Mouse (Mus musculus) embryonic facial prominence, embryonic 11.5 days (tissue): ENCODE results near the gene Ccr10. TPM values are rescaled to one million over a fixed set of nuclear protein-coding genes. Genes with fewer than 3 reads are reported as not detected.
A peak's percentile ranks its signal among the peaks of the same experiment; 100 is the strongest.

Experiments
- ATAC-seq: fragments of 200-750 bp; cut with Nextera tagmentation; replicated peaks from 2 replicates; pipeline ENCODE4 v1.8.0; 2017; ENCODE audit warnings: low read depth; ENCODE audit not compliant: insufficient number of reproducible peaks, low FRiP score, low TSS enrichment
- DNase-seq: peaks from one replicate; pipeline ENCODE4 v3.0.0-alpha.2; 2015; ENCODE audit warnings: low spot score
- H3K27ac ChIP-seq: fragments of 300-500 bp; sonication (generic); replicated peaks from 2 replicates; pipeline ENCODE4 v1.5.1; 2014; ENCODE audit warnings: mild to moderate bottlenecking, low read depth, low read length, control low read depth
- H3K27me3 ChIP-seq: fragments of 300-500 bp; sonication (generic); 2 replicates; pipeline ENCODE4 v1.6.1; 2014; ENCODE audit warnings: mild to moderate bottlenecking, low read length, moderate library complexity, mixed read lengths; ENCODE audit not compliant: control insufficient read depth, insufficient read depth
- H3K36me3 ChIP-seq: fragments of 300-500 bp; sonication (generic); replicated peaks from 2 replicates; pipeline ENCODE4 v1.6.1; 2014; ENCODE audit warnings: low read depth, mild to moderate bottlenecking, low read length, moderate library complexity, mixed read lengths; ENCODE audit not compliant: control insufficient read depth, insufficient read depth
- H3K4me1 ChIP-seq: fragments of 300-500 bp; sonication (generic); 2 replicates; pipeline ENCODE4 v1.6.1; 2014; ENCODE audit warnings: low read length, mixed read lengths; ENCODE audit not compliant: control insufficient read depth, insufficient read depth
- H3K4me2 ChIP-seq: fragments of 300-500 bp; sonication (generic); 2 replicates; pipeline ENCODE4 v1.6.1; 2014; ENCODE audit warnings: low read depth, mild to moderate bottlenecking, control low read depth, low read length, moderate library complexity
- H3K4me3 ChIP-seq: fragments of 300-500 bp; sonication (generic); 2 replicates; pipeline ENCODE4 v1.5.1; 2014; ENCODE audit warnings: low read depth, low read length, control low read depth
- H3K9ac ChIP-seq: fragments of 300-500 bp; sonication (generic); replicated peaks from 2 replicates; pipeline ENCODE4 v1.6.1; 2014; ENCODE audit warnings: mild to moderate bottlenecking, control low read depth, low read length
- H3K9me3 ChIP-seq: fragments of 300-500 bp; sonication (generic); replicated peaks from 2 replicates; pipeline ENCODE4 v1.6.1; 2016; ENCODE audit warnings: mild to moderate bottlenecking, low read length, inconsistent platforms, mixed read lengths; ENCODE audit not compliant: control insufficient read depth
- WGBS: fragments of 180-500 bp; shearing (Covaris S2); extraction: QIAGEN DNeasy Blood & Tissue Kit; methylation state at CpG from one replicate; pipeline ENCODE4 v1.1.7; 2014; 5-methylcytosine and 5-hydroxymethylcytosine counted together
- polyA plus RNA-seq: library from polyadenylated mRNA; unstranded; fragments of >200 nt; fragmentation: Nextera tagmentation; extraction: Ambion mirVana; gene quantifications from 2 replicates; pipeline ENCODE4 v1.2.1, GENCODE M21; 2014

Ccr10 gene
- polyA plus RNA-seq, 1 experiment from 2014 or later: 0.20 TPM

GRCm38 (mm10) chr11:101167963-101168300, 7.3 kb downstream of the Ccr10 start:
- ATAC-seq: no peak
- peaks cover 73% of the 10 kb centered on the region for H3K27me3 ChIP-seq
- no peak for DNase-seq
- H3K9ac ChIP-seq: no peak overlapping the region
- H3K4me3 ChIP-seq: no peak overlapping the region
- H3K36me3 ChIP-seq: no peaks in the 10 kb centered on the region
- no peaks in the 10 kb centered on the region for H3K9me3 ChIP-seq
- 47% methylated on average over 8 of the region's 8 CpGs for WGBS
- no peak overlapping the region for H3K4me2 ChIP-seq
- no peak overlapping the region for H3K27ac ChIP-seq
- H3K4me1 ChIP-seq: peaks cover 23% of the 10 kb centered on the region

- Histone ChIP-seq H3K36me3 (no peaks in the 10 kb centered on the region), H3K4me3 (no peak overlapping the region), H3K4me2 (no peak overlapping the region), H3K27ac (no peak overlapping the region), H3K27me3 (peaks cover 78% of the 10 kb centered on the region), H3K4me1 (peaks cover 22% of the 10 kb centered on the region), H3K9me3 (no peaks in the 10 kb centered on the region), H3K9ac (no peak overlapping the region)
- WGBS: 44% methylated on average over 19 of the region's 19 CpGs
- ATAC-seq: no peak
- no peak for DNase-seq
These were observed 7.9 kb downstream of the Ccr10 start for GRCm38 (mm10) chr11:101167211-101167962.

- no peak for ATAC-seq
- no peaks in the 10 kb centered on the region for H3K9me3 ChIP-seq
- 42% methylated on average over 14 of the region's 14 CpGs for WGBS
- H3K36me3 ChIP-seq: no peaks in the 10 kb centered on the region
- no peak overlapping the region for H3K27ac ChIP-seq
- no peak for DNase-seq
- no peak overlapping the region for H3K9ac ChIP-seq
- H3K4me1 ChIP-seq: peaks cover 19% of the 10 kb centered on the region
- H3K4me2 ChIP-seq: no peak overlapping the region
- H3K27me3 ChIP-seq: peaks cover 81% of the 10 kb centered on the region
- no peak overlapping the region for H3K4me3 ChIP-seq
These were observed 8.9 kb downstream of the Ccr10 start for GRCm38 (mm10) chr11:101166357-101166756.

GRCm38 (mm10) chr11:101164677-101165580, 10.3 kb downstream of the Ccr10 start:
- DNase-seq (peak; percentile 57), ATAC-seq (no peak)
- WGBS: 8% methylated on average over 35 of the region's 35 CpGs
- H3K4me3 ChIP-seq: 0 out of 2 replicates have a peak overlapping the region, but pooled peaks have one; percentile 29
- peaks cover 11% of the 10 kb centered on the region for H3K4me1 ChIP-seq
- no peak overlapping the region for H3K4me2 ChIP-seq
- H3K27ac ChIP-seq: no peak overlapping the region
- peaks cover 74% of the 10 kb centered on the region for H3K27me3 ChIP-seq
- H3K9ac ChIP-seq: no peak overlapping the region
- no peaks in the 10 kb centered on the region for H3K36me3 ChIP-seq
- H3K9me3 ChIP-seq: no peaks in the 10 kb centered on the region

- Histone ChIP-seq H3K9ac (peak overlapping the region; percentile 52), H3K4me2 (peak overlapping the region; percentile 69), H3K9me3 (no peaks in the 10 kb centered on the region), H3K36me3 (no peaks in the 10 kb centered on the region), H3K27ac (no peak overlapping the region), H3K4me1 (peaks cover 9% of the 10 kb centered on the region; the same call in 1 of the 2 replicates), H3K4me3 (peak overlapping the region; percentile 29), H3K27me3 (peaks cover 68% of the 10 kb centered on the region)
- ATAC-seq: no peak
- under 1% methylated on average over 20 of the region's 21 CpGs for WGBS
- DNase-seq: no peak
These were observed 10.9 kb downstream of the Ccr10 start for GRCm38 (mm10) chr11:101164351-101164665.

- DNase-seq: no peak
- H3K27ac ChIP-seq: no peak overlapping the region
These were observed 11.5 kb downstream of the Ccr10 start for GRCm38 (mm10) chr11:101163476-101164350.

GRCm38 (mm10) chr11:101162772-101163171, 12.5 kb downstream of the Ccr10 start:
- Histone ChIP-seq H3K4me3 (no peak overlapping the region), H3K9ac (no peak overlapping the region), H3K4me1 (peaks cover 9% of the 10 kb centered on the region; the same call in 1 of the 2 replicates), H3K4me2 (no peak overlapping the region), H3K27me3 (peaks cover 52% of the 10 kb centered on the region), H3K36me3 (no peaks in the 10 kb centered on the region), H3K27ac (no peak overlapping the region), H3K9me3 (no peaks in the 10 kb centered on the region)
- ATAC-seq (no peak), DNase-seq (no peak)
- 51% methylated on average over 5 of the region's 5 CpGs for WGBS

More at GRCm38 (mm10) chr11:101163476-101164350, 11.5 kb downstream of the Ccr10 start:
- H3K4me1 ChIP-seq: peaks cover 9% of the 10 kb centered on the region; the same call in 1 of the 2 replicates
- H3K9ac ChIP-seq: peak overlapping the region; percentile 52
- H3K27me3 ChIP-seq: peaks cover 62% of the 10 kb centered on the region
- H3K9me3 ChIP-seq: no peaks in the 10 kb centered on the region
- peak overlapping the region; percentile 69 for H3K4me2 ChIP-seq
- WGBS: 6% methylated on average over 43 of the region's 49 CpGs
- no peak for ATAC-seq
- H3K4me3 ChIP-seq: peak overlapping the region; percentile 29
- no peaks in the 10 kb centered on the region for H3K36me3 ChIP-seq
